Mouse (Mus musculus) forebrain, embryonic 12.5 days (tissue): ENCODE measurements around the gene Fmn2. TPM values are rescaled to one million over a fixed set of nuclear protein-coding genes. Genes with fewer than 3 reads are reported as not detected.

Experiments
- polyA plus RNA-seq: library from polyadenylated mRNA; unstranded; fragments of >200 nt; fragmentation: Nextera tagmentation; extraction: Ambion mirVana; gene quantifications from 2 replicates; pipeline ENCODE4 v1.2.1, GENCODE M21; 2016

Gene Fmn2
- polyA plus RNA-seq, 1 experiment from 2014 or later = 8.6 TPM

Other genes with a start within 250 kb of the Fmn2 start
- gene Olfr419, start 249.8 kb upstream of the Fmn2 start, polyA plus RNA-seq = not detected in 2 replicates
- not detected in 2 replicates for gene Mptx1, start 171.3 kb upstream of the Fmn2 start, polyA plus RNA-seq
- gene Olfr417, start 136.7 kb upstream of the Fmn2 start, polyA plus RNA-seq = not detected in 2 replicates
- gene Olfr248, start 110.8 kb upstream of the Fmn2 start, polyA plus RNA-seq = not detected in 2 replicates
- not detected in 2 replicates for gene Olfr414, start 77.8 kb upstream of the Fmn2 start, polyA plus RNA-seq
- 0.06 TPM in 1 of 2 replicates, not detected in the other for gene Olfr220, start 59.7 kb upstream of the Fmn2 start, polyA plus RNA-seq